Mouse (Mus musculus) CH12.LX (cell line): ENCODE data around the gene Fam219b.

ENCODE experiments used
- CHD1 ChIP-seq: IDR thresholded peaks from 2 replicates; pipeline ENCODE4 v1.6.1; 2012; ENCODE audit warnings: low read depth, low read length, improper control_type of control experiment, inconsistent platforms
- CTCF ChIP-seq, 2 experiments: IDR thresholded peaks in 1 of 2; conservative IDR thresholded peaks in 1 of 2; 2 replicates each; pipeline ENCODE4 v1.5.1; 2011 to 2012; ENCODE audit warnings: low read depth in 2 of 2, low read length in 2 of 2, improper control_type of control experiment in 1 of 2, inconsistent platforms in 1 of 2, mild to moderate bottlenecking in 1 of 2, moderate library complexity in 1 of 2
- E2F4 ChIP-seq: IDR thresholded peaks from 2 replicates; pipeline ENCODE4 v1.6.1; 2011; ENCODE audit warnings: low read depth, low read length, improper control_type of control experiment; ENCODE audit not compliant: insufficient replicate concordance
- IRF4 ChIP-seq: IDR thresholded peaks from 2 replicates; pipeline ENCODE4 v1.6.1; 2014; ENCODE audit warnings: low read depth, mild to moderate bottlenecking, inconsistent platforms, low read length, improper control_type of control experiment
- MAX ChIP-seq: IDR thresholded peaks from 2 replicates; pipeline ENCODE4 v1.6.1; 2011; ENCODE audit warnings: low read length, improper control_type of control experiment
- MEF2A ChIP-seq: IDR thresholded peaks from 2 replicates; pipeline ENCODE4 v1.6.1; 2014; ENCODE audit warnings: low read depth, mild to moderate bottlenecking, inconsistent platforms, low read length, improper control_type of control experiment, borderline replicate concordance
- NELFE ChIP-seq: IDR thresholded peaks from 2 replicates; pipeline ENCODE4 v1.6.1; 2011; ENCODE audit warnings: low read depth, low read length, improper control_type of control experiment
- POLR2A ChIP-seq: IDR thresholded peaks from 2 replicates; pipeline ENCODE4 v1.6.1; 2011; ENCODE audit warnings: low read depth, mild to moderate bottlenecking, improper control_type of control experiment, low read length
- USF2 ChIP-seq: conservative IDR thresholded peaks from 2 replicates; pipeline ENCODE4 v1.6.1; 2011; ENCODE audit warnings: low read depth, low read length, improper control_type of control experiment

GRCm38 (mm10) chr9:57502911-57503621, 34.3 kb upstream of the Fam219b start:
- TF ChIP-seq USF2 = no peak
- no peak for TF ChIP-seq CTCF (conservative IDR thresholded peaks at IDR 0.05 in 1 of 2, IDR thresholded peaks at IDR 0.05 in 1 of 2; ENCODE audit: low read depth in 2 of 2, low read length in 2 of 2)
- TF ChIP-seq POLR2A = no peak
- TF ChIP-seq E2F4 = no peak
- TF ChIP-seq IRF4 = no peak
- TF ChIP-seq NELFE = no peak
- no peak for TF ChIP-seq MEF2A
- no peak for TF ChIP-seq MAX
- no peak for TF ChIP-seq CHD1
